Mouse (Mus musculus) heart, embryonic 16.5 days (tissue): ENCODE data around the gene Sorl1. TPM values are rescaled to one million over a fixed set of nuclear protein-coding genes. Genes with fewer than 3 reads are reported as not detected.

Experiments used
- ATAC-seq: fragments of 200-750 bp; cut with Nextera tagmentation; replicated peaks from 2 replicates; pipeline ENCODE4 v1.8.0; 2017; ENCODE audit warnings: moderate number of reproducible peaks; ENCODE audit not compliant: insufficient read depth, low FRiP score; ENCODE audit errors: extremely low read depth
- H3K27ac ChIP-seq: fragments of 300-500 bp; sonication (generic); 2 replicates; pipeline ENCODE4 v1.5.1; 2014; ENCODE audit warnings: mild to moderate bottlenecking, low read length, control low read depth, moderate library complexity
- H3K27me3 ChIP-seq: fragments of 300-500 bp; sonication (generic); 2 replicates; pipeline ENCODE4 v1.6.1; 2014; ENCODE audit warnings: low read length, mixed read lengths; ENCODE audit not compliant: control insufficient read depth, insufficient read depth
- H3K36me3 ChIP-seq: fragments of 300-500 bp; sonication (generic); 2 replicates; pipeline ENCODE4 v1.6.1; 2014; ENCODE audit not compliant: control insufficient read depth, insufficient read depth
- H3K4me1 ChIP-seq: fragments of 300-500 bp; sonication (generic); 2 replicates; pipeline ENCODE4 v1.6.1; 2014; ENCODE audit warnings: low read length, mixed read lengths; ENCODE audit not compliant: control insufficient read depth, insufficient read depth
- H3K4me2 ChIP-seq: fragments of 300-500 bp; sonication (generic); 2 replicates; pipeline ENCODE4 v1.6.1; 2014; ENCODE audit warnings: low read depth, mild to moderate bottlenecking, control low read depth, low read length
- H3K4me3 ChIP-seq: fragments of 300-500 bp; sonication (generic); 2 replicates; pipeline ENCODE4 v1.5.1; 2014; ENCODE audit warnings: mild to moderate bottlenecking, control low read depth, low read length
- H3K9ac ChIP-seq: fragments of 300-500 bp; sonication (generic); 2 replicates; pipeline ENCODE4 v1.6.1; 2014; ENCODE audit warnings: low read length, control low read depth
- H3K9me3 ChIP-seq: fragments of 300-500 bp; sonication (generic); replicated peaks from 2 replicates; pipeline ENCODE4 v1.6.1; 2016; ENCODE audit warnings: low read length; ENCODE audit not compliant: control insufficient read depth
- WGBS: fragments of 180-500 bp; shearing (Covaris S2); extraction: QIAGEN DNeasy Blood & Tissue Kit; methylation state at CpG from one replicate; pipeline ENCODE4 v1.1.7; 2014; 5-methylcytosine and 5-hydroxymethylcytosine counted together
- polyA plus RNA-seq: library from polyadenylated mRNA; unstranded; fragments of >200 nt; fragmentation: Nextera tagmentation; extraction: Ambion mirVana; gene quantifications from 2 replicates; pipeline ENCODE4 v1.2.1, GENCODE M21; 2015

Sorl1 gene
- polyA plus RNA-seq, 1 experiment from 2014 or later = 2.2 TPM

- no peak overlapping the region for H3K27ac ChIP-seq
- H3K9me3 ChIP-seq = no peaks in the 10 kb centered on the region
- ATAC-seq = no peak
- no peak overlapping the region for H3K9ac ChIP-seq
- H3K27me3 ChIP-seq = no peaks in the 10 kb centered on the region
- no peaks in the 10 kb centered on the region; the same call in 1 of the 2 replicates for H3K4me1 ChIP-seq
- no peak overlapping the region for H3K4me3 ChIP-seq
- H3K4me2 ChIP-seq = no peak overlapping the region
- 60% methylated on average over 4 of the region's 4 CpGs for WGBS
- no peaks in the 10 kb centered on the region for H3K36me3 ChIP-seq
Measured at GRCm38 (mm10) chr9:42087921-42088320, 36.2 kb downstream of the Sorl1 start.

DNA sequence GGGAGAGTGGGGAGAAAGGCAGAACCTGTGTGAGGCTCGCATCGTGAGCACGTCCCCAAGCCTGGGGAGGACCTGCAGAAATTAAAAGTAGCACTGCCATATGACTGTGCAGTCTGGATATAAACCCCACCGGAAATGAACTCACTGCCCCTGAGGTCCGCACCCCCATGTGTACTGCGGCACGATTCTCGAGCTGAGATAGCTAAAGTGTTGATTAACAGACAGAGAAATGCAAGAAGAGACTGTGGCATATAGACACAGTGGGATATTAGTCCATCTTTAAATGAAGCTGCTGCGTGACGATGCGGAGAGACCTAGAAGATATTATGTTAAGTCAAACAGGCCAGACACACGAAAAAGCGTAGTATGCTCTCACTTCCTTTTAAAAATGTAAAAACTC is 38.1 kb downstream of the Sorl1 start:
- H3K9ac ChIP-seq = no peak overlapping the region
- 87% methylated on average over 13 of the region's 13 CpGs for WGBS

GRCm38 (mm10) chr9:42083661-42084067 is 40.4 kb downstream of the Sorl1 start:
- no peak for ATAC-seq
- Histone ChIP-seq H3K4me2 (no peak overlapping the region), H3K4me3 (no peak overlapping the region), H3K27ac (no peak overlapping the region), H3K4me1 (no peaks in the 10 kb centered on the region; the same call in 1 of the 2 replicates), H3K27me3 (no peaks in the 10 kb centered on the region), H3K36me3 (no peaks in the 10 kb centered on the region), H3K9ac (no peak overlapping the region), H3K9me3 (no peaks in the 10 kb centered on the region)
- 60% methylated on average over 4 of the region's 4 CpGs for WGBS

More for the DNA sequence above, 38.1 kb downstream of the Sorl1 start:
- Histone ChIP-seq H3K27ac (no peak overlapping the region), H3K4me2 (no peak overlapping the region), H3K4me1 (no peaks in the 10 kb centered on the region; the same call in 1 of the 2 replicates), H3K9me3 (no peaks in the 10 kb centered on the region), H3K27me3 (no peaks in the 10 kb centered on the region), H3K36me3 (no peaks in the 10 kb centered on the region), H3K4me3 (no peak overlapping the region)
- no peak for ATAC-seq

GRCm38 (mm10) chr9:42081681-42082530 is 42.2 kb downstream of the Sorl1 start:
- no peak overlapping the region for H3K27ac ChIP-seq
- H3K36me3 ChIP-seq = no peaks in the 10 kb centered on the region
- no peaks in the 10 kb centered on the region for H3K9me3 ChIP-seq
- H3K27me3 ChIP-seq = no peaks in the 10 kb centered on the region
- no peak overlapping the region for H3K4me2 ChIP-seq
- no peak overlapping the region for H3K9ac ChIP-seq
- no peaks in the 10 kb centered on the region; the same call in 1 of the 2 replicates for H3K4me1 ChIP-seq
- ATAC-seq = no peak
- 93% methylated on average over 29 of the region's 29 CpGs for WGBS
- H3K4me3 ChIP-seq = no peak overlapping the region

GRCm38 (mm10) chr9:42080671-42081070 is 43.4 kb downstream of the Sorl1 start:
- ATAC-seq = no peak

DNA sequence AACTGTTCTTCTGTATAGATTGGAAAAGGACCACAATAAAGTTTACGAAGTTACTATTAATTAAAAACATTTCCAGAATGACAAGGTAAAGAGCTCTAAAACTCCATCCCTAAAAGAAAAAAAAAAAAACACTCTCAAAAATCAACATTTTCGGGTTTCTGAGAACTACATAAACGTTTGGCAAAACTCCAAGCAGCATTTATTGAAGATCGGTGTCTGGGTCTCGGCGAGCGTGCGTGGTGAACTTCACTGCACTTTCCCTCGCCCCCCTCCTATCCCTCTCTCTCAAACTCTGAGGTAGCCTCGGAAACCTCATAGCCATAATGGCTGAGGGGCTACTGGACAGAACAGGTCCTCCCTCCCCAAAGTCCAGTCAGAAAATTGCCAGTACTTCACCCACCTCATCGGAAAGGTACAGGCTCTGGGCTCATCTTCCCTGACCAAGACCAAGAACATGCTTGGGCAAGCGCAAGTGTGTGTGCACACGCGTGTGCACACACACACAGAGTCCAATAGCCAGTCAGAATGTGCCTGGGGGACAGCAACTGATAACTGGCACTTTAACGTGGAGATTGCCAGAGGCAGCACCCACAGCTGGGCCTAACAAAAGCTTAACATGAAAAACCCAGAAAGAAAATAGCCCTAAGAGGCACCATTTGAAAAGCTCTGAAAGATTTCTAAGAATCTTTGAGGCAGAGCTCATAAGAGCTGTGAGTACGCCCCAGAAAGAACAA is 46.8 kb downstream of the Sorl1 start:
- Histone ChIP-seq H3K27me3 (no peaks in the 10 kb centered on the region), H3K36me3 (no peaks in the 10 kb centered on the region), H3K4me2 (no peak overlapping the region), H3K4me1 (no peaks in the 10 kb centered on the region), H3K9ac (no peak overlapping the region), H3K27ac (no peak overlapping the region), H3K9me3 (peaks cover 2% of the 10 kb centered on the region; the same call in 1 of the 2 replicates), H3K4me3 (no peak overlapping the region)
- 84% methylated on average over 16 of the region's 16 CpGs for WGBS
- no peak for ATAC-seq

More at GRCm38 (mm10) chr9:42080671-42081070, 43.4 kb downstream of the Sorl1 start:
- Histone ChIP-seq H3K4me2 (no peak overlapping the region), H3K9me3 (peaks cover 2% of the 10 kb centered on the region; the same call in 1 of the 2 replicates), H3K4me1 (no peaks in the 10 kb centered on the region; the same call in 1 of the 2 replicates), H3K9ac (no peak overlapping the region), H3K36me3 (no peaks in the 10 kb centered on the region), H3K27ac (no peak overlapping the region), H3K4me3 (no peak overlapping the region), H3K27me3 (no peaks in the 10 kb centered on the region)
- WGBS = 55% methylated on average over 9 of the region's 9 CpGs

- peaks cover 2% of the 10 kb centered on the region; the same call in 1 of the 2 replicates for H3K9me3 ChIP-seq
- no peaks in the 10 kb centered on the region for H3K36me3 ChIP-seq
- WGBS = 73% methylated on average over 10 of the region's 10 CpGs
- no peak for ATAC-seq
- no peak overlapping the region for H3K4me3 ChIP-seq
- H3K27me3 ChIP-seq = no peaks in the 10 kb centered on the region
- H3K4me2 ChIP-seq = no peak overlapping the region
- H3K4me1 ChIP-seq = no peaks in the 10 kb centered on the region
- H3K9ac ChIP-seq = no peak overlapping the region
- H3K27ac ChIP-seq = no peak overlapping the region
Measured at GRCm38 (mm10) chr9:42076256-42076849, 47.7 kb downstream of the Sorl1 start.

- H3K36me3 ChIP-seq = no peaks in the 10 kb centered on the region
- peaks cover 2% of the 10 kb centered on the region; the same call in 1 of the 2 replicates for H3K9me3 ChIP-seq
- no peak overlapping the region for H3K27ac ChIP-seq
- H3K4me2 ChIP-seq = no peak overlapping the region
- no peaks in the 10 kb centered on the region for H3K4me1 ChIP-seq
- WGBS = 68% methylated on average over 2 of the region's 2 CpGs
- no peak overlapping the region for H3K9ac ChIP-seq
- H3K27me3 ChIP-seq = no peaks in the 10 kb centered on the region
- no peak overlapping the region for H3K4me3 ChIP-seq
- ATAC-seq = no peak
Measured at GRCm38 (mm10) chr9:42075241-42075640, 48.9 kb downstream of the Sorl1 start.
